Mouse (Mus musculus) CH12.LX (cell line): ENCODE results near the gene Pgam2.
A peak's percentile ranks its signal among the peaks of the same experiment; 100 is the strongest.

Experiments used
- CTCF ChIP-seq, 2 experiments: IDR thresholded peaks in 1 of 2; conservative IDR thresholded peaks in 1 of 2; 2 replicates each; pipeline ENCODE4 v1.5.1; 2011 to 2012; ENCODE audit warnings: low read depth in 2 of 2, low read length in 2 of 2, improper control_type of control experiment in 1 of 2, inconsistent platforms in 1 of 2, mild to moderate bottlenecking in 1 of 2, moderate library complexity in 1 of 2
- EP300 ChIP-seq: IDR thresholded peaks from 2 replicates; pipeline ENCODE4 v1.6.1; 2011; ENCODE audit warnings: low read length, improper control_type of control experiment
- HCFC1 ChIP-seq: IDR thresholded peaks from 2 replicates; pipeline ENCODE4 v1.6.1; 2012; ENCODE audit warnings: low read depth, mild to moderate bottlenecking, inconsistent platforms, low read length, improper control_type of control experiment
- JUND ChIP-seq: conservative IDR thresholded peaks from 2 replicates; pipeline ENCODE4 v1.6.1; 2011; ENCODE audit warnings: low read depth, low read length, improper control_type of control experiment
- MAX ChIP-seq: IDR thresholded peaks from 2 replicates; pipeline ENCODE4 v1.6.1; 2011; ENCODE audit warnings: low read length, improper control_type of control experiment
- MAZ ChIP-seq: IDR thresholded peaks from 2 replicates; pipeline ENCODE4 v1.6.1; 2012; ENCODE audit warnings: low read depth, mild to moderate bottlenecking, inconsistent platforms, low read length, improper control_type of control experiment, moderate library complexity
- MXI1 ChIP-seq: IDR thresholded peaks from 2 replicates; pipeline ENCODE4 v1.6.1; 2011; ENCODE audit warnings: mild to moderate bottlenecking, low read depth, low read length, improper control_type of control experiment
- POLR2A ChIP-seq: IDR thresholded peaks from 2 replicates; pipeline ENCODE4 v1.6.1; 2011; ENCODE audit warnings: low read depth, mild to moderate bottlenecking, improper control_type of control experiment, low read length
- POLR2AphosphoS2 ChIP-seq: IDR thresholded peaks from 2 replicates; pipeline ENCODE4 v1.6.1; 2011; ENCODE audit warnings: low read depth, low read length, improper control_type of control experiment
- TCF12 ChIP-seq: IDR thresholded peaks from 2 replicates; pipeline ENCODE4 v1.6.1; 2014; ENCODE audit warnings: low read depth, mild to moderate bottlenecking, inconsistent platforms, low read length, improper control_type of control experiment
- USF2 ChIP-seq: conservative IDR thresholded peaks from 2 replicates; pipeline ENCODE4 v1.6.1; 2011; ENCODE audit warnings: low read depth, low read length, improper control_type of control experiment
- ZC3H11A ChIP-seq: IDR thresholded peaks from 2 replicates; pipeline ENCODE4 v1.6.1; 2012; ENCODE audit warnings: low read depth, mild to moderate bottlenecking, inconsistent platforms, low read length, improper control_type of control experiment
- ZMIZ1 ChIP-seq: IDR thresholded peaks from 2 replicates; pipeline ENCODE4 v1.6.1; 2012; ENCODE audit warnings: low read depth, mild to moderate bottlenecking, inconsistent platforms, low read length, improper control_type of control experiment
- ZNF384 ChIP-seq: IDR thresholded peaks from 2 replicates; pipeline ENCODE4 v1.6.1; 2012; ENCODE audit warnings: low read depth, low read length, improper control_type of control experiment, inconsistent platforms

DNA sequence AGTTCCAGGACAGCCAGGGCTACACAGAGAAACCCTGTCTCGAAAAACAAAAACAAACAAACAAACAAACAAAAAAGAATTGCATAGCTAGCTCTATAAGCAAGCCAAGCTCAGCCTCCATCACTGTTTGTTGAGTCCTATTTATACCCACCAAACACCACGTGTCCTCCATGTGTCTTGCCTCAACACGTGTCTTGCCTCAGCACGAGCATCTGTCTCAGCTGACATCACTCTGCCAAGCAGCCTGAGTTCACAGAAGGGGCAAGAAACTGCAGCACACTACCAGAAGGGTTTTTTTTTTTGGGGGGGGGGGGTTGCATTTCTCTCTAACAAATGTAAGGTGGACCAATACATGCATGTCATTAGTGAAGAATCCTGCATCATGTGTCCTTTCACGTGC lies 46.9 kb upstream of the Pgam2 start:
- no peak for TF ChIP-seq HCFC1
- no peak for TF ChIP-seq ZMIZ1
- TF ChIP-seq ZC3H11A = no peak
- no peak for TF ChIP-seq EP300
- TF ChIP-seq CTCF (conservative IDR thresholded peaks at IDR 0.05 in 1 of 2, IDR thresholded peaks at IDR 0.05 in 1 of 2; ENCODE audit: low read depth in 2 of 2, low read length in 2 of 2) = no peak
- no peak for TF ChIP-seq MXI1
- no peak for TF ChIP-seq USF2
- TF ChIP-seq POLR2AphosphoS2 = no peak
- TF ChIP-seq ZNF384 = no peak
- no peak for TF ChIP-seq POLR2A
- peak; percentile 83 for TF ChIP-seq MAX
- TF ChIP-seq JUND = no peak
- TF ChIP-seq TCF12 = no peak
- no peak for TF ChIP-seq MAZ
